Mouse (Mus musculus) hindbrain, embryonic 13.5 days (tissue): ENCODE data around the gene Mag. TPM values are rescaled to one million over a fixed set of nuclear protein-coding genes. Genes with fewer than 3 reads are reported as not detected.
A peak's percentile ranks its signal among the peaks of the same experiment; 100 is the strongest.
"Not testable (repeated sequence)": the region's sequence is repeated elsewhere in the genome, so short reads cannot be mapped to it uniquely, and the experiment has no call there.

Source experiments
- ATAC-seq: fragments of 200-750 bp; cut with Nextera tagmentation; 2 replicates; pipeline ENCODE4 v1.8.0; 2017; ENCODE audit warnings: moderate TSS enrichment; ENCODE audit not compliant: low FRiP score
- H3K27ac ChIP-seq: fragments of 300-500 bp; sonication (generic); 2 replicates; pipeline ENCODE4 v1.5.1; 2015; ENCODE audit warnings: inconsistent platforms, mild to moderate bottlenecking, moderate library complexity
- H3K27me3 ChIP-seq: fragments of 300-500 bp; sonication (generic); 2 replicates; pipeline ENCODE4 v1.6.1; 2015; ENCODE audit warnings: mild to moderate bottlenecking, inconsistent platforms
- H3K36me3 ChIP-seq: fragments of 300-500 bp; sonication (generic); 2 replicates; pipeline ENCODE4 v1.6.1; 2015; ENCODE audit warnings: mild to moderate bottlenecking, inconsistent platforms
- H3K4me1 ChIP-seq: fragments of 300-500 bp; sonication (generic); replicated peaks from 2 replicates; pipeline ENCODE4 v1.6.1; 2015; ENCODE audit warnings: inconsistent platforms
- H3K4me2 ChIP-seq: fragments of 300-500 bp; sonication (generic); 2 replicates; pipeline ENCODE4 v1.6.1; 2015; ENCODE audit warnings: inconsistent platforms, mild to moderate bottlenecking, moderate library complexity
- H3K4me3 ChIP-seq: fragments of 300-500 bp; sonication (generic); 2 replicates; pipeline ENCODE4 v1.5.1; 2015; ENCODE audit warnings: mild to moderate bottlenecking, inconsistent platforms
- H3K9ac ChIP-seq: fragments of 300-500 bp; sonication (generic); 2 replicates; pipeline ENCODE4 v1.6.1; 2015; ENCODE audit warnings: mild to moderate bottlenecking, inconsistent platforms
- H3K9me3 ChIP-seq: fragments of 300-500 bp; sonication (generic); 2 replicates; pipeline ENCODE4 v1.6.1; 2016; ENCODE audit warnings: inconsistent platforms
- WGBS: fragments of 180-500 bp; shearing (Covaris S2); methylation state at CpG from one replicate; pipeline ENCODE4 v1.1.7; 2015; 5-methylcytosine and 5-hydroxymethylcytosine counted together
- polyA plus RNA-seq: library from polyadenylated mRNA; unstranded; fragments of >200 nt; fragmentation: Nextera tagmentation; extraction: Ambion mirVana; gene quantifications from 2 replicates; pipeline ENCODE4 v1.2.1, GENCODE M21; 2015

Gene Mag
- polyA plus RNA-seq, 1 experiment from 2014 or later: 1.7 TPM

DNA sequence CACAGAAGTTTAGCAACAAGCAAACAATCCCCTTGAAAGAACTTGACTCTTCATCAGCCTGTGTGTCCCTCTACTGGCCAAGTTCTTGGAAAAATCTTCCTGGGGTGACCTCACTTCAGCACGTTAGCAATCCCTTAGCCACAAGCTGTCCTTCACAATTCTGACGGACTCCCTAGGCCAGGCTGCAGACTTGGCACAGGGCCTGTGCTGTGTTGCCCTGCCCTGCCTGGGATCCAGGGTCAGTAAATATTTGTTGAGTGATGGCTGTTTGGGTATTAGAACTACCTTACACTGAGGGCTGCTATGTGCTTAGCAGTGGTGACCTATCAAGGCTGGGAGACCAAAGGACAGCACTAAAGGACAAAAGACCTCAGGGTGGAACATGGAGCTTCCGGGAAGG lies 39.4 kb upstream of the Mag start:
- Histone ChIP-seq H3K9me3 (no peaks in the 10 kb centered on the region), H3K4me1 (peaks cover 37% of the 10 kb centered on the region), H3K4me3 (no peak overlapping the region), H3K36me3 (peaks cover 58% of the 10 kb centered on the region), H3K27me3 (no peaks in the 10 kb centered on the region), H3K9ac (no peak overlapping the region), H3K4me2 (no peak overlapping the region), H3K27ac (no peak overlapping the region)
- 88% methylated on average over 3 of the region's 3 CpGs for WGBS
- ATAC-seq: no peak

- H3K27me3 ChIP-seq: no peaks in the 10 kb centered on the region
- H3K4me1 ChIP-seq: peaks cover 31% of the 10 kb centered on the region
- H3K4me2 ChIP-seq: no peak overlapping the region
- no peak overlapping the region for H3K9ac ChIP-seq
- no peak overlapping the region for H3K27ac ChIP-seq
- H3K36me3 ChIP-seq: peaks cover 62% of the 10 kb centered on the region
- WGBS: 87% methylated on average over 6 of the region's 6 CpGs
- ATAC-seq: no peak
- H3K9me3 ChIP-seq: no peaks in the 10 kb centered on the region
- no peak overlapping the region for H3K4me3 ChIP-seq
Measured at GRCm38 (mm10) chr7:30953459-30953858, 38.8 kb upstream of the Mag start.

DNA sequence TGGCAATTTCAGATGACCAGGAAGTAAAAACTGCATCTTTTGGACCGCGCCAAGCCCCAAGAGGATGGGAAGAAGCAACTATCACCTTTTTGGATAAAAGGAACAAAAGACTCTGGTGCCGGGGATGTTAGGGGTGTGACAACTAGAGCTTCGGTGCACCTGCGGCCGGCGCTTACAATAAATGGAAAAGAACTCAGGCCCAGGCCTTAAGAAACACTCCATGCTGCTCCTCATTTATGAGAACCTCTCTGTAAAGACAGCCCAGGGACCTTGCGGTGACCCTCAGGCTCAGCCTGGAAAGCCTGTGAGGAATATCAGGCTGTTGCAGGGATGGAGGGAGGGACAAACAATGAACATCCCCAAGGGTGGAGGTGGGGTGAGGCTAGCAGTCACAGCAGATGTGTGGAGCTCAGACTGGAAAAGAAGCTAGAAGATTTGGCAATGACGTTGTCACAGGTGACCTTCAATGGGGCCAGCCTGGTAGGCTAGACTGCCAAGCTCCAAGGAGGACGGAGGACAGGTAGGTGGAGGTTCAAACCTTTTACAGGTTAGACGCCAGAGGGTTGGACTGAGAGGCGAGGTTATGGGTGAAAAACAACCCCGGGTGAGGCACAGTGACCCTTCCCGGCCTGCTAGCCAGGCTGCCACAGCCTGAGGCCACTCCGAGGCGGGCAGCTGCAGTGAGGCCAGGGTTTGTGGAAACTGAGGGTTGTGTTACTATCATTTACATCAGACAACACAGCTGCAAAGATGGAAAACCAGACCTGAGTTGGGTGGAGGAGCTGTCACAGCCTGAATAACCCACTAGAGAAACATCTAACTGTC lies 38.0 kb upstream of the Mag start:
- no peak overlapping the region for H3K4me3 ChIP-seq
- no peak for ATAC-seq
- H3K4me2 ChIP-seq: no peak overlapping the region
- no peaks in the 10 kb centered on the region for H3K27me3 ChIP-seq
- no peaks in the 10 kb centered on the region for H3K9me3 ChIP-seq
- peak overlapping the region; percentile 39; the same call in 1 of the 2 replicates for H3K9ac ChIP-seq
- peaks cover 23% of the 10 kb centered on the region for H3K4me1 ChIP-seq
- H3K27ac ChIP-seq: no peak overlapping the region
- 95% methylated on average over 16 of the region's 16 CpGs for WGBS
- H3K36me3 ChIP-seq: peaks cover 64% of the 10 kb centered on the region

- not testable (repeated sequence) for H3K4me2 ChIP-seq, H3K9me3 ChIP-seq, ATAC-seq, H3K27me3 ChIP-seq, H3K9ac ChIP-seq, H3K27ac ChIP-seq, H3K4me3 ChIP-seq
- Histone ChIP-seq H3K4me1 (peaks cover 14% of the 10 kb centered on the region), H3K36me3 (peaks cover 79% of the 10 kb centered on the region)
- WGBS: 95% methylated on average over 3 of the region's 3 CpGs
Measured at GRCm38 (mm10) chr7:30949902-30950301, 35.2 kb upstream of the Mag start.

DNA sequence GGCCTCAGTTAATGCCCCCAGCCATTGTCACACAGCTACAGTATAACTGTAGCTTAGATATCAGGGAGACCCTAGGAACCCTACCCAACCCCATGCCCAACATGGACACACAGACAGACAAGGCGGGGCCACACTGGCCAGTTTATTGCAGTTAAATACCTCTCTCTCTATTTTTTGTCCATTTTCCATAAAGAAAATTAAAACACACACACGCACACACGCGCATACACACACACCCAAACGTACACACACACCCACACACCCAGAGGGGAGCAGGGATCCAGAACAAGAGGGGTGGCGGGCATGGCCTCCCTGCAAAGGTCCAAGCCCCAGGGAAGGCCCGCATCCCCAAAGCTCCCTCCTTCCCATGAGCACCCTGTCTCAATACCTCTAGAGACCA lies 31.2 kb upstream of the Mag start:
- H3K27me3 ChIP-seq: no peaks in the 10 kb centered on the region
- 96% methylated on average over 7 of the region's 7 CpGs for WGBS
- H3K4me2 ChIP-seq: no peak overlapping the region
- no peak for ATAC-seq
- H3K36me3 ChIP-seq: peaks cover 41% of the 10 kb centered on the region
- no peak overlapping the region for H3K9ac ChIP-seq
- no peaks in the 10 kb centered on the region for H3K4me1 ChIP-seq
- H3K27ac ChIP-seq: no peak overlapping the region
- H3K4me3 ChIP-seq: no peak overlapping the region
- no peaks in the 10 kb centered on the region for H3K9me3 ChIP-seq

- H3K4me2 ChIP-seq, H3K4me1 ChIP-seq, H3K9me3 ChIP-seq, H3K27ac ChIP-seq, H3K9ac ChIP-seq, H3K4me3 ChIP-seq, ATAC-seq, H3K27me3 ChIP-seq: not testable (repeated sequence)
- peaks cover 36% of the 10 kb centered on the region for H3K36me3 ChIP-seq
- 94% methylated on average over 7 of the region's 7 CpGs for WGBS
Measured at GRCm38 (mm10) chr7:30945466-30945865, 30.8 kb upstream of the Mag start.

DNA sequence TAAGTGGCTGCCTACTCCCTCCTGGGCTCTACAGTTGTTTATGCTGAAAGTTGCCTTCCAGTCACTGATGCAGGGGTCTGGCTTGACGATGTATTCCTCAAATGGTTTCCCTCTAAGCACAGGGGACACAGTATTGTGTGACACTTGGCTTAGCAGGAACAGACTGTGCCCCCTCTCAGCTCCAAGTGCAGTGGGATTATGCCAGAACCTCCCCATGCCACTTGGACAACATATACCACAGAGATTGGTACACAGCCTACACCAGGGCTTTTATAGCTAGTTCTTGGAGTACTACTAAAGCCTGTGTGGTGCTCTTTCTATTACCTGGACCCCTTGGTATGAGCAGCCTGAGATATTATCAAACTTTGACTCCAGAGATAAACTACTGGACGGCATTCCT lies 30.0 kb upstream of the Mag start:
- not testable (repeated sequence) for H3K9me3 ChIP-seq, H3K9ac ChIP-seq, H3K27ac ChIP-seq, ATAC-seq, H3K4me2 ChIP-seq, H3K4me3 ChIP-seq, H3K27me3 ChIP-seq, H3K4me1 ChIP-seq
- peaks cover 30% of the 10 kb centered on the region for H3K36me3 ChIP-seq
- WGBS: 77% methylated on average over 2 of the region's 2 CpGs

GRCm38 (mm10) chr7:30943909-30944635 lies 29.4 kb upstream of the Mag start, which contains the start of gene Hamp:
Gene Hamp, minus strand, starts transcription at chr7:30944032.
- ATAC-seq: no peak
- Histone ChIP-seq H3K4me1 (no peaks in the 10 kb centered on the region), H3K27me3 (no peaks in the 10 kb centered on the region), H3K4me2 (no peak within 1 kb of the TSS), H3K9ac (no peak within 1 kb of the TSS), H3K9me3 (no peaks in the 10 kb centered on the region), H3K27ac (no peak within 1 kb of the TSS), H3K36me3 (peaks cover 24% of the 10 kb centered on the region), H3K4me3 (no peak within 1 kb of the TSS)
- WGBS: 69% methylated on average over 9 of the region's 9 CpGs

DNA sequence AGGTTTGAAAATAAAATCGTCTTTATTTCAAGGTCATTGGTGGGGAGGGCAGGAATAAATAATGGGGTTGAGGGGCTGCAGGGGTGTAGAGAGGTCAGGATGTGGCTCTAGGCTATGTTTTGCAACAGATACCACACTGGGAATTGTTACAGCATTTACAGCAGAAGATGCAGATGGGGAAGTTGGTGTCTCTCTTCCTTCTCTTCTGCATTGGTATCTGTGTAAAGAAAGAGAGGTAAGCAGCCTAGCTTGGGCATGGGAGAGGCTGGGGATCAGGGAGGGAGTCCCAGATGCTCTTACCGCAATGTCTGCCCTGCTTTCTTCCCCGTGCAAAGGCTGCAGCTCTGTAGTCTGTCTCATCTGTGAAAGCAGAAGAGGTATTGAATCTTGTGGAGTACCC lies 27.7 kb upstream of the Mag start:
- not testable (repeated sequence) for H3K4me2 ChIP-seq, H3K27ac ChIP-seq, H3K4me1 ChIP-seq, H3K4me3 ChIP-seq, ATAC-seq, H3K27me3 ChIP-seq, H3K9me3 ChIP-seq, H3K9ac ChIP-seq
- H3K36me3 ChIP-seq: peaks cover 17% of the 10 kb centered on the region
- 64% methylated on average over 3 of the region's 3 CpGs for WGBS

DNA sequence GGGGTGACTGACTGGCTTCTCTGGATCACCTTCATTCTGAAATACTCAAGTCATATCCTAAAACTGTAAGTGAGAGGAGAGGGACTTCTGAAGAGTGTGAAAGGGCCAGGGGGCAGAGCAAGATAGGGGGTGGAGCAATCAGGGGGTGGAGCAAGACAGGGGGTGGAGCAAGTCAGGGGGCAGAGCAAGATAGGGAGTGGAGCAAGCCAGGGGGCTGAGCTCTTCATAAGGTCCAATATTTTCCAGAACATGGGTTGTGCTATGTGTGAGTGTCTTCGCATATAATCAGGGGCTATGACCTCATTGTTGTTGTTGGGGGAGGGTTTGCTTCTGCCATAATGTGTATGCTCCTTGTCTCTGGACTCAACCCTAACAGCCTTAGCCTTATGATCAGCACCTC lies 25.4 kb upstream of the Mag start:
- not testable (repeated sequence) for H3K4me2 ChIP-seq, H3K4me3 ChIP-seq, H3K4me1 ChIP-seq, ATAC-seq, H3K9me3 ChIP-seq, H3K27me3 ChIP-seq, H3K9ac ChIP-seq, H3K36me3 ChIP-seq, H3K27ac ChIP-seq
- 91% methylated on average over 1 of the region's 1 CpGs for WGBS

DNA sequence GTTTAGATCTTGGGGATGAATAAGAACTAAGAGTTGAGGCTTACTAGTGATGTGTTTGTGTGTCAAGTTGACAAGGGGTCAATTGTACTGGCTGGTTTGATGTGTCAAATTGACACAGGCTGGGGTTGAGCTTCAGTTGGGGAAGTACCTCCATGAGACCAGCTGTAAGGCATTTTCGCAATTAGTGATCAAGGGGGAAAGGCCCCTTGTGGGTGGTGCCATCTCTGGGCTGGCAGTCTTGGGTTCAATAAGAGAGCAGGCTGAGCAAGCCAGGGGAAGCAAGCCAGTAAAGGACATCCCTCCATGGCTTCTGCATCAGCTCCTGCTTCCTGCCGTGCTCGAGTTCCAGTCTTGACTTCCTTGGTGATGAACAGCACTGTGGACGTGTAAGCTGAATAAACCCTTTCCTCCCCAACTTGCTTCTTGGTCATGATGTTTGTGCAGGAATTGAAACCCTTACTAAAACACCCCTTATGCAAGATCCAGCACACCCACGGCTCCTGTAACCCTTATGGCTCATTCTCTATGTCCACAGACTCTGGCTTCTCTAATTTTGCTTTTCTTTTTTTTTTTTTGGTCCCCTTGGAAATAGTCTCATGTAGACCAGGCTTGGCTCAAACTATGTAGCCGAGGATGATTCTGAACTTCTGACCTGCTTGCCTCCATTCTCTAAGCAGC lies 20.9 kb upstream of the Mag start:
- not testable (repeated sequence) for H3K27me3 ChIP-seq, H3K27ac ChIP-seq, H3K4me1 ChIP-seq, H3K36me3 ChIP-seq, H3K9ac ChIP-seq, H3K9me3 ChIP-seq, H3K4me2 ChIP-seq, H3K4me3 ChIP-seq, ATAC-seq
- 85% methylated on average over 6 of the region's 6 CpGs for WGBS

GRCm38 (mm10) chr7:30924581-30924980 lies 9.9 kb upstream of the Mag start, which contains the start of gene Hamp2:
Gene Hamp2, minus strand, starts transcription at chr7:30924681.
- not testable (repeated sequence) for H3K9ac ChIP-seq, H3K36me3 ChIP-seq
- WGBS: 84% methylated on average over 2 of the region's 2 CpGs

More at GRCm38 (mm10) chr7:30924581-30924980, 9.9 kb upstream of the Mag start, which contains the start of gene Hamp2:
- H3K4me2 ChIP-seq, ATAC-seq, H3K27me3 ChIP-seq, H3K9me3 ChIP-seq, H3K4me3 ChIP-seq, H3K27ac ChIP-seq, H3K4me1 ChIP-seq: not testable (repeated sequence)
